Comparison of ENCODE assay signal across 11 mouse cellular contexts in the genomic region with DNA sequence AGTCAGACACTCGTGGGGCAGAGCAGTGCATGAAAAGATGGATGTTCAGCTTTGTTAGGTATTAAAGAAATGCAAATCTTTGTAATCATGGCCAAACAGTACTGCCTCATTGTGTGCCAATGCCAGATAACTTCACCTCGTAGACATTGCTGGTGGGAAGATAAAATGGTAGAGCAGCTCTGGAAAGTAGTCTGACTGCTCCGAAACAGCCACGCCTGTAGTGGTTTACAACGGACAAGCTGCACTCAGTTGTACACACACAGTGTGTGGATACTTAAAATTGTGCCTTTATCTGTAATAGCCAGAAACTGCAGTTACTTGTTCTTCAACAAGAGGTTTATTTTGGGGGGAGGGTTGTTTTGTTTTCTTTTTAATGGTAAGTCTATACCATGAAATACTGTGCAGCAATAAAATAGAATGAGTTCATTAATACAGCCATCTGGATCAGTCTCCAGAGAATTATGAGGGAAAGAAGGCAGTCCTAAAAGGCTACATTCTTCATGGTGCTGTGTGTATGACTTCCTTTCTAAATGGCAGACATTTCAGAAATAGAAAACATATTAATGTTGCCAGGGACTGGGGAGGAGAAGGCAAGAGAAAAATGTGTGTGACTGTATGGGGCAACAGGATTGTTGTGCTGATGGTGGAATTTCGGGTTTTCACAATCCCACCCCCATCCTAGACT. TPM values are rescaled to one million over a fixed set of nuclear protein-coding genes. Genes with fewer than 3 reads are reported as not detected.
DNase-seq lines count a peak whose midpoint lies in the region; ATAC-seq lines count a peak whose summit lies in the region.
"Had no signal": no experiment of that assay in that cellular context is flagged by ENCODE, and none has a peak within 500 bp of the region (broad histone marks: within the 10 kb centered on the region; RNA-seq: fewer than 3 reads in every experiment).

No protein-coding gene starts in this region.

- peak overlapping the region; percentile 63; the same call in 1 of the 2 replicates for H3K27ac ChIP-seq in heart, embryonic 11.5 days (ENCODE audit: low read depth, low read length)
- no peak overlapping the region for H3K27ac ChIP-seq in neural tube, embryonic 12.5 days
- no peak overlapping the region; the same call in none of the 2 replicates for H3K27ac ChIP-seq in neural tube, embryonic 15.5 days (replicated peaks)
- peak overlapping the region; percentile 39 for H3K27ac ChIP-seq in limb, embryonic 15.5 days
- peak overlapping the region; percentile 64 for H3K27ac ChIP-seq in neural tube, embryonic 14.5 days (ENCODE audit: low read depth, low read length)
- H3K27ac ChIP-seq: forebrain, embryonic 15.5 days; lung, embryonic 15.5 days had no signal

- no peaks in the 10 kb centered on the region for H3K27me3 ChIP-seq in heart, embryonic 11.5 days (ENCODE audit: control insufficient read depth, insufficient read depth, low read length)
- no peaks in the 10 kb centered on the region for H3K27me3 ChIP-seq in neural tube, embryonic 12.5 days (replicated peaks)
- no peaks in the 10 kb centered on the region for H3K27me3 ChIP-seq in neural tube, embryonic 15.5 days (replicated peaks)
- H3K27me3 ChIP-seq in limb, embryonic 15.5 days, result no peaks in the 10 kb centered on the region
- H3K27me3 ChIP-seq in neural tube, embryonic 14.5 days (ENCODE audit: control insufficient read depth, insufficient read depth, low read length), result no peaks in the 10 kb centered on the region
- H3K27me3 ChIP-seq: forebrain, embryonic 15.5 days; lung, embryonic 15.5 days had no signal

- no peaks in the 10 kb centered on the region for H3K9me3 ChIP-seq in heart, embryonic 11.5 days (replicated peaks; ENCODE audit: control insufficient read depth, low read length)
- H3K9me3 ChIP-seq in neural tube, embryonic 12.5 days, result no peaks in the 10 kb centered on the region
- no peaks in the 10 kb centered on the region for H3K9me3 ChIP-seq in neural tube, embryonic 15.5 days (replicated peaks)
- H3K9me3 ChIP-seq in limb, embryonic 15.5 days, result no peaks in the 10 kb centered on the region
- H3K9me3 ChIP-seq in neural tube, embryonic 14.5 days (ENCODE audit: control insufficient read depth, low read length), result no peaks in the 10 kb centered on the region
- H3K9me3 ChIP-seq: forebrain, embryonic 15.5 days; lung, embryonic 15.5 days had no signal

- 65% methylated on average over 6 of the region's 6 CpGs for WGBS in heart, embryonic 11.5 days (ENCODE audit: insufficient replicate concordance)
- WGBS in neural tube, embryonic 12.5 days, result 69% methylated on average over 6 of the region's 6 CpGs
- 47% methylated on average over 6 of the region's 6 CpGs for WGBS in neural tube, embryonic 15.5 days
- WGBS in limb, embryonic 15.5 days, result 48% methylated on average over 6 of the region's 6 CpGs
- whole genome bisulfite sequencing in neural tube, embryonic 14.5 days, result 53% methylated on average over 6 of the region's 6 CpGs

- H3K9ac ChIP-seq in heart, embryonic 11.5 days (ENCODE audit: low read depth, low read length), result no peak overlapping the region
- H3K9ac ChIP-seq in neural tube, embryonic 12.5 days, result no peak overlapping the region
- H3K9ac ChIP-seq in neural tube, embryonic 15.5 days (replicated peaks), result no peak overlapping the region
- no peak overlapping the region for H3K9ac ChIP-seq in limb, embryonic 15.5 days
- no peak overlapping the region for H3K9ac ChIP-seq in neural tube, embryonic 14.5 days (replicated peaks; ENCODE audit: low read depth, low read length)
- H3K9ac ChIP-seq: forebrain, embryonic 15.5 days; lung, embryonic 15.5 days had no signal

- peak; percentile 85 for ATAC-seq in heart, embryonic 11.5 days (replicated peaks; ENCODE audit: insufficient number of reproducible peaks, low FRiP score, low TSS enrichment)
- ATAC-seq in neural tube, embryonic 12.5 days (ENCODE audit: low FRiP score, low read depth), result 0 out of 2 replicates have a peak, but pooled peaks have one; percentile 7
- ATAC-seq in neural tube, embryonic 15.5 days (ENCODE audit: low FRiP score), result no peak
- no peak for ATAC-seq in limb, embryonic 15.5 days (ENCODE audit: insufficient number of reproducible peaks, low FRiP score, low TSS enrichment, low read depth)
- ATAC-seq in neural tube, embryonic 14.5 days (ENCODE audit: low read depth), result peak; percentile 57; the same call in 1 of the 2 replicates
- ATAC-seq: forebrain, embryonic 15.5 days had no signal

- H3K4me3 ChIP-seq in heart, embryonic 11.5 days (ENCODE audit: low read depth, low read length), result no peak overlapping the region
- no peak overlapping the region for H3K4me3 ChIP-seq in neural tube, embryonic 12.5 days
- H3K4me3 ChIP-seq in neural tube, embryonic 15.5 days (replicated peaks), result no peak overlapping the region
- no peak overlapping the region for H3K4me3 ChIP-seq in limb, embryonic 15.5 days
- no peak overlapping the region for H3K4me3 ChIP-seq in neural tube, embryonic 14.5 days (ENCODE audit: low read depth, low read length)
- H3K4me3 ChIP-seq: forebrain, embryonic 15.5 days; lung, embryonic 15.5 days had no signal

- DNase-seq in heart, postnatal 4 days, result no peak
- no peak for DNase-seq in right cerebral cortex, postnatal 14 days
- no peak for DNase-seq in cerebellum, postnatal 25 days
- DNase-seq: cerebellum, adult 11 months had no signal

- H3K36me3 ChIP-seq in heart, embryonic 11.5 days (ENCODE audit: control insufficient read depth, insufficient read depth, low read length), result no peaks in the 10 kb centered on the region
- H3K36me3 ChIP-seq in neural tube, embryonic 12.5 days, result peaks cover under 1% of the 10 kb centered on the region
- H3K36me3 ChIP-seq in neural tube, embryonic 15.5 days, result no peaks in the 10 kb centered on the region
- H3K36me3 ChIP-seq in limb, embryonic 15.5 days, result 0 out of 2 replicates have a peak, but pooled peaks cover under 1% of the 10 kb centered on the region
- no peaks in the 10 kb centered on the region for H3K36me3 ChIP-seq in neural tube, embryonic 14.5 days (ENCODE audit: control insufficient read depth, insufficient read depth, low read length)
- H3K36me3 ChIP-seq: forebrain, embryonic 15.5 days; lung, embryonic 15.5 days had no signal

- peaks cover 17% of the 10 kb centered on the region for H3K4me1 ChIP-seq in heart, embryonic 11.5 days (ENCODE audit: control insufficient read depth, insufficient read depth, low read length)
- 0 out of 2 replicates have a peak, but pooled peaks cover 5% of the 10 kb centered on the region for H3K4me1 ChIP-seq in neural tube, embryonic 12.5 days
- H3K4me1 ChIP-seq in neural tube, embryonic 15.5 days, result peaks cover 10% of the 10 kb centered on the region
- H3K4me1 ChIP-seq in limb, embryonic 15.5 days, result peaks cover 16% of the 10 kb centered on the region
- peaks cover 9% of the 10 kb centered on the region for H3K4me1 ChIP-seq in neural tube, embryonic 14.5 days (ENCODE audit: control insufficient read depth, insufficient read depth, low read length)
- H3K4me1 ChIP-seq: lung, embryonic 15.5 days had no signal

- H3K4me2 ChIP-seq in heart, embryonic 11.5 days, result 0 out of 2 replicates have a peak overlapping the region, but pooled peaks have one; percentile 16
- no peak overlapping the region for H3K4me2 ChIP-seq in neural tube, embryonic 12.5 days (replicated peaks)
- no peak overlapping the region for H3K4me2 ChIP-seq in neural tube, embryonic 15.5 days
- no peak overlapping the region for H3K4me2 ChIP-seq in limb, embryonic 15.5 days
- H3K4me2 ChIP-seq in neural tube, embryonic 14.5 days (ENCODE audit: low read depth, low read length), result no peak overlapping the region
- H3K4me2 ChIP-seq: forebrain, embryonic 15.5 days; lung, embryonic 15.5 days had no signal

RNA-seq across cellular contexts. Expression of a gene that starts 29.7 kb away (rescaled TPM):
- polyA plus RNA-seq in heart, embryonic 11.5 days (2014; fragmentation: Nextera tagmentation; extraction: Ambion mirVana), result 21.9 and 22.5 TPM in 2 replicates
- 10 to 100 TPM; 16.3 to 19.5 TPM for total RNA-seq in heart, postnatal 4 days (2021)
- 32.9 and 36.2 TPM in 2 replicates for polyA plus RNA-seq in neural tube, embryonic 12.5 days (2016; fragmentation: Nextera tagmentation; extraction: Ambion mirVana)
- polyA plus RNA-seq in neural tube, embryonic 15.5 days (2015; fragmentation: Nextera tagmentation; extraction: Ambion mirVana), result 42.3 and 42.6 TPM in 2 replicates
- 31.9 and 32.6 TPM in 2 replicates for polyA plus RNA-seq in limb, embryonic 15.5 days (2015; fragmentation: Nextera tagmentation; extraction: Ambion mirVana)
- 49.8 and 52.4 TPM in 2 replicates for polyA plus RNA-seq in neural tube, embryonic 14.5 days (2014; fragmentation: Nextera tagmentation; extraction: Ambion mirVana)

Comparison
In these comparisons a context has a peak if more than half of its experiments do, and no peak if none do; other contexts are left out.
1. ATAC-seq: peak in heart, embryonic 11.5 days (single experiment), neural tube, embryonic 12.5 days (single experiment) and neural tube, embryonic 14.5 days (single experiment); none in neural tube, embryonic 15.5 days (single experiment) and limb, embryonic 15.5 days (single experiment).
2. H3K27ac ChIP-seq: peak in heart, embryonic 11.5 days (single experiment), limb, embryonic 15.5 days (single experiment) and neural tube, embryonic 14.5 days (single experiment); none in neural tube, embryonic 12.5 days (single experiment) and neural tube, embryonic 15.5 days (single experiment).